Mouse (Mus musculus): ENCODE measurements around the gene Smpd1. TPM values are rescaled to one million over a fixed set of nuclear protein-coding genes. Genes with fewer than 3 reads are reported as not detected.
A peak's percentile ranks its signal among the peaks of the same experiment; 100 is the strongest.

Gene Smpd1
- 24.3 and 25.6 TPM in 2 replicates for polyA plus RNA-seq (2015; fragmentation: Nextera tagmentation; extraction: Ambion mirVana)

- peak; percentile 88 for DNase-seq (ENCODE audit: low spot score)
These were observed at the start of gene Smpd1 for GRCm38 (mm10) chr7:105554212-105554942. Gene Smpd1 (plus strand): TSS chr7:105554360.

- DNase-seq (ENCODE audit: low spot score) = no peak
These were observed 46.9 kb upstream of the Smpd1 start for GRCm38 (mm10) chr7:105507257-105507656.

- no peak for DNase-seq (ENCODE audit: low spot score)
These were observed 44.0 kb upstream of the Smpd1 start for GRCm38 (mm10) chr7:105510143-105510542.

- no peak for DNase-seq (ENCODE audit: low spot score)
These were observed 40.3 kb upstream of the Smpd1 start for GRCm38 (mm10) chr7:105513845-105514291.

GRCm38 (mm10) chr7:105514561-105514960 lies 39.6 kb upstream of the Smpd1 start:
- no peak for DNase-seq (ENCODE audit: low spot score)

GRCm38 (mm10) chr7:105515178-105515577 lies 39.0 kb upstream of the Smpd1 start:
- peak; percentile 54 for DNase-seq (ENCODE audit: low spot score)

- DNase-seq (ENCODE audit: low spot score) = no peak
These were observed 37.3 kb upstream of the Smpd1 start for GRCm38 (mm10) chr7:105516669-105517360.

- no peak for DNase-seq (ENCODE audit: low spot score)
These were observed 34.8 kb upstream of the Smpd1 start for GRCm38 (mm10) chr7:105519336-105519735.

- DNase-seq (ENCODE audit: low spot score) = no peak
These were observed 34.4 kb upstream of the Smpd1 start for GRCm38 (mm10) chr7:105519771-105520170.

GRCm38 (mm10) chr7:105520201-105520600 lies 34.0 kb upstream of the Smpd1 start:
- no peak for DNase-seq (ENCODE audit: low spot score)

GRCm38 (mm10) chr7:105524222-105524621 lies 29.9 kb upstream of the Smpd1 start:
- DNase-seq (ENCODE audit: low spot score) = no peak

GRCm38 (mm10) chr7:105527306-105527937 lies 26.7 kb upstream of the Smpd1 start:
- no peak for DNase-seq (ENCODE audit: low spot score)

- no peak for DNase-seq (ENCODE audit: low spot score)
These were observed 26.1 kb upstream of the Smpd1 start for GRCm38 (mm10) chr7:105528094-105528493.

GRCm38 (mm10) chr7:105534162-105534561 lies 20.0 kb upstream of the Smpd1 start:
- peak; percentile 19 for DNase-seq (ENCODE audit: low spot score)

- DNase-seq (ENCODE audit: low spot score) = no peak
These were observed 8.2 kb upstream of the Smpd1 start for GRCm38 (mm10) chr7:105545986-105546385.

- DNase-seq (ENCODE audit: low spot score) = no peak
These were observed 6.2 kb upstream of the Smpd1 start for GRCm38 (mm10) chr7:105547970-105548369.

- no peak for DNase-seq (ENCODE audit: low spot score)
These were observed 5.1 kb upstream of the Smpd1 start for GRCm38 (mm10) chr7:105549035-105549434.

GRCm38 (mm10) chr7:105553456-105554211 lies 526 bp upstream of the Smpd1 start:
- no peak for DNase-seq (ENCODE audit: low spot score)

- DNase-seq (ENCODE audit: low spot score) = no peak
These were observed 1.4 kb downstream of the Smpd1 start for GRCm38 (mm10) chr7:105555571-105555970.

GRCm38 (mm10) chr7:105556406-105556805 lies 2.2 kb downstream of the Smpd1 start:
- DNase-seq (ENCODE audit: low spot score) = no peak

GRCm38 (mm10) chr7:105557671-105558070 lies 3.5 kb downstream of the Smpd1 start:
- no peak for DNase-seq (ENCODE audit: low spot score)

Measured in thymus, postnatal 0 days (tissue).